Mouse (Mus musculus) cerebellum, adult 8-10 months (tissue): ENCODE results near the gene Rab3d.

Experiments used
- DNase-seq: peaks from one replicate; pipeline ENCODE4 v3.0.0; 2022

The Rab3d gene

GRCm38 (mm10) chr9:21937711-21938175 is 19.8 kb upstream of the Rab3d start:
- no peak for DNase-seq

DNA sequence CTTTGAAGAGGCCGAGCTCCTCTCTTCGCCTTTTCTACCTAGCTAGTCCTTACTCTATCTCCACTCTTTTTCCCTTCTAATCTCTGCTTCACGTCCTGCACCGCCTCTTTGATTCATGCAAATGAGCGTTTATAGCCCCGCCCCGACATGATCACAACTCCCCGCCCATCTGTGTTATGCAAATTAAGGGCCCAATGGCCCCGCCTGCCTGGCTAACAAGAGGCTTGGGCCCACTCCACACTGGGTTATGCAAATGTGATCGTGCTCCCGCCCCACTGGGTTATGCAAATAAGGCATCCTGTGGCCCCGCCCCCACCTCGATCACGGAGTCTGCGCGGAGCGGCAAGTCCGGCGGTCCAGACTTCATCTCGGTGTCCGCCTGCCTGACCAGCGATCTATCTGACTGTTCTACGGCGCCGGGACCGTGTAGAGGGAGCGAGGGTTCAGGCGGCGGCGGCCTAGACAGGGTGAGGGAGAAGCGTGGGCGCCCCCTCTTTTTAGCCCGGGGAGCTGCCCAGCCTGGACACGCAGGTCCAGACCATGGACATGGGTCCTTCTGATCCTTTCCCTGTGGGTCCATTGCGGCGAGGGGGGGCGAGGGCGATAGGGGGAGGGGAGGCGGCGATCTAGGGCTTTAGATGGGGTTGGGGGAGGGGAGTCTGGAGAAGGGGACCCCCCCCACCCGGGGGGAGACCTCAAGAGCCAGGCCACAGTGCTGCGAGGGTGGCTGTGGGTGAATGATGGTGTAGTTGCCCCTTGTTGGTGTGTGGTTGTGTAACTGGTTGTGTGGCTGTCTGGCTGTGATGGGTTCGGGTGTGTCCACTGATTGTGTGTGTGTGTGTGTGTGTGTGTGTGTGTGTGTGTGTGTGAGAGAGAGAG is 18.9 kb upstream of the Rab3d start, which contains the start of gene Plppr2:
Gene Plppr2 (plus strand): TSS at position 342 of the 879 bp plus-strand sequence.
- peak; percentile 99 for DNase-seq

GRCm38 (mm10) chr9:21935466-21936131 is 17.6 kb upstream of the Rab3d start:
- no peak for DNase-seq

GRCm38 (mm10) chr9:21934021-21934420 is 16.0 kb upstream of the Rab3d start:
- no peak for DNase-seq

- DNase-seq = no peak
Measured at GRCm38 (mm10) chr9:21932445-21933137, 14.6 kb upstream of the Rab3d start.

- no peak for DNase-seq
Measured at GRCm38 (mm10) chr9:21932006-21932405, 14.0 kb upstream of the Rab3d start.

- DNase-seq = no peak
Measured at GRCm38 (mm10) chr9:21929208-21929607, 11.2 kb upstream of the Rab3d start.

DNA sequence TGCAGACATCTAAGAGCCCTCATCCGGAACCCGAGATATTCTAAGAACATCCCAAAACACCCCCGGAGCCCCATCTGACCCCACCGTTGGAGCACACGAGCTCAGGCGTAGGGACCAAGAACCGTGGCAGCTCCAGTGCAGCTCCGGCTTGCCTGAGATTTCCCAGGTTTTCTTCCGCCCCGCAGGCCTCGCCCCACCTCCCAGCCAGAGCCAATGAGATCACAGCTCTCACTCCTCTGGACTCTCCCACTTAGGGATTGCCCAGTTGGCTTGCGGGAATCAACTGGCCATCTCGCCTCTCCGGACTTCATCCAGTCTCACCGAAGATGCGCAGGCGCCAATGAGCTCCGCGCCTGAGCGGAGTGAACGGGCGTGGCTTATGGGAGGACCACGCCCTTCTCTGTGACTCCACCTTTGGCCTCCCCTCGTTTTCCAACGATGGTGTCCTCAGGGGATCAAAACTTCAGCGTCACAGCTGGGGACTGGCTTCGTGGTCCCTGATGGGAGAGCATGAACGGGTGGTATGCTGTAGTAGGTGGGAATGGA is 9.3 kb upstream of the Rab3d start, which contains the start of the genes Ccdc159 and Tmem205:
Gene Ccdc159 (plus strand): TSS at position 264 of the 546 bp plus-strand sequence.
Gene Tmem205 (minus strand): TSS at position 349 of the 546 bp plus-strand sequence.
- DNase-seq = peak; percentile 90

- DNase-seq = no peak
Measured at GRCm38 (mm10) chr9:21926784-21927183, 8.8 kb upstream of the Rab3d start.

- no peak for DNase-seq
Measured at GRCm38 (mm10) chr9:21926155-21926554, 8.2 kb upstream of the Rab3d start.

DNA sequence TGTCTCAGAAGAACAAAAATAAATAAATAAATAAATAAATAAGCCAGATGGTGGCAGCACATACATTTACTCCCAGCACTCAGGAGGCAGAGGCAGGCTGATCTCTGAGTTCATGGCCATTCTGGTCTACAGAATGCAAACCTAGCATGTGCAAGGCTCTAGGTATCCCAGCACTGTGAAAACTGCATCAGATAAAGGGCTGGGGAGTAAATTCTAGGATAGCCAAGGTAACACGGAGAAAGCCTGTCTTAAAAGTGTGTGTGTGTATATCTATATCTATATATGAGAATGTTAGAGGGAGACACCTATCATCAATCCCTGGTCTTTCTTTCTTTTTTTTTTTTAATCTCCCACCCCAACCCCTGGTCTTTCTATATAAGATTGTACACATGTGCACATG is 7.5 kb upstream of the Rab3d start:
- DNase-seq = no peak

GRCm38 (mm10) chr9:21925034-21925433 is 7.0 kb upstream of the Rab3d start:
- no peak for DNase-seq

DNA sequence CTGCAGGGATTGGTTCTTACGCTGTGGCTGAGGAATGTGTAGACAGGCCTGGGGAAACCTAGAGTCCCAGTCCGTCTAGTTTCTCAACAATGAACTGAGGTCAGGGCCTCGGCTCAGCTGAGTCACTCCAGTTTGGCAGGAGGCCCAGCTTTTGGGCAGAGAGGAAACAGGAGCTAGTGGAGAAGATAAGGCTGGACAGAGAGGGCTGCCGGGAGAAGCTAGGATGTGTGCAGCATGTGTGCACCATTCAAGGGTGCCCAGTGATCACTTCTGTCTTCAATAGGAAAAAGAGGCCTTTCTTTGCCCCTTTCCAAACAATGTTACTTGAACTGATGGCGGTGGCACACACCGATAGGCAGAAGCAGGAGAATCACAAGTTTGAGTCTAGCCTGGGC is 6.1 kb upstream of the Rab3d start:
- peak; percentile 55 for DNase-seq

- DNase-seq = no peak
Measured at GRCm38 (mm10) chr9:21923490-21924098, 5.6 kb upstream of the Rab3d start.

DNA sequence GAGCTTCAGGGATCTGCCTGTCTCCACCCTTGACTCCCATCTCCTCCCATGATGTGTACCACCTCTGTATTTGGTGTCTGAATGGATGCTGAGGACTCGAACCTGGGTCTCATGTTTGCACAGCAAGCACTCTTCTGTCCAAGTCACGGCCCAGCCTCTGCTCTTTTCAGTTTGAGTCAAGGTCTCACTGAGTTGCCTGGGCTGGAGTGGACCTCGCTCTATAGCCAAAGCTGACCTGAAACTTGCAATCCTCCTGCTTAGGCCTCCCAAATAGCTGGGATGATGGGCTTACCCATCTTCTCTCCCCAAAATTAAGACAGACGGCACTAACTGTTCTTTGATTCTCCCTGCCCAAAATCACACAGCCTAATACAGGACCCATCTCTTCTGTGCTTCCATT is 5.0 kb upstream of the Rab3d start:
- no peak for DNase-seq

DNA sequence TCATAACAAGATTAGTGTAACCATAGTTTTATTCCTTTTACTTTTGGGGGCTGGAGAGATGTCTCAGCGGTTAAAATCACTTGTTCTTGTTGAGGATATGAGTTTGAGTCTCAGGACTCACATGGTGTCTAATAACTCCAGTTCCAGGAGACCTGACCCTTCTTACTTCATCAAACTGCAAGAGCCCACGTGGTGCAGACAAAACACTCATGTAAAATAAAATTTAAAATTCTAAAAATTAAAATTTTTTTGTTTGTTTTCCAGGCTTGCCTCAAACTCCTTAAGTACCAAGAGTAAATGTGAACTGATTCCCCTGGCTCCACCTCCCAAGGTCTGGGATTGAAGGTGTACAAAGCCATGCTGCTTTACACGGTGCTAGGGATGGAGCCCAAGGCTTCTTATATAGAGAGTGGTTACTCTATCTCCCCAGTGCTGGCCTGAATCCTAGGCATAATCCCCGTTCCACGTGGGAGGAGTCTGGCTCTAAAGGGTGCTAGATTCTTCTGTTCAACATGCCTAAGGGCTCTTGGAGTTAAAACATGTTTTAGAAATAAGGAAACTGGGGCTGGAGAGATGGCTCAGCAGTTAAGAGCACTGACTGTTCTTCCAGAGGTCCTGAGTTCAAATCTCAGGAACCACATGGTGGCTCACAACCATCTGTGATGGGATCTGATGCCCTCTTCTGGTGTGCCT is 846 bp upstream of the Rab3d start:
- DNase-seq = no peak

DNA sequence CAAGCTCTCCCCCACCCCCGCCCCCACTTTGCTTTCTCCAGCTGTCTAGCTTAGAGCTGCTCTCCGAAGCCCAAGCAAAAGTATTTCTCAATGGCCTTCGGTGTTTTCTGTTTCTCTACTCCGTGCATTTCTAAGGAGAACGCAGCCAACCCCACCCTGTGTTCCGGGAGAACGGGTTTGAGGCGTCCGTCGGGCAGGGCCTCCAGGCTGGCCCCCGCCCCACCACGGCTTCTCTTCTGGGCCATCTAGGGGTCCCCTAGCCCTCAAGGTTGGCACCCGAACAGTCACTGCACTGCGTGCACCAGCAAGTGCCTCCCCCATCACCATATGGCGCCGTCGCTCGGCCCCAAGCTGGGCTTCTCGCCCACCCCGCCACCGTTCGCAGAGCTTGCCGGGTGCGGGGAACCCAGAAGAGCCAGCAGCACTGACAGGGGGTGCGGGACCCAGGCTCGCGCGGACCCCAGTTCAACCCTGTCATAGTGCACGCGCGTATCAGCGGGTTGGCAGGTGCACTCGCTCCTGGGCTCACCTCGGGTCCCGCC is 428 bp downstream of the Rab3d start:
- DNase-seq = no peak

DNA sequence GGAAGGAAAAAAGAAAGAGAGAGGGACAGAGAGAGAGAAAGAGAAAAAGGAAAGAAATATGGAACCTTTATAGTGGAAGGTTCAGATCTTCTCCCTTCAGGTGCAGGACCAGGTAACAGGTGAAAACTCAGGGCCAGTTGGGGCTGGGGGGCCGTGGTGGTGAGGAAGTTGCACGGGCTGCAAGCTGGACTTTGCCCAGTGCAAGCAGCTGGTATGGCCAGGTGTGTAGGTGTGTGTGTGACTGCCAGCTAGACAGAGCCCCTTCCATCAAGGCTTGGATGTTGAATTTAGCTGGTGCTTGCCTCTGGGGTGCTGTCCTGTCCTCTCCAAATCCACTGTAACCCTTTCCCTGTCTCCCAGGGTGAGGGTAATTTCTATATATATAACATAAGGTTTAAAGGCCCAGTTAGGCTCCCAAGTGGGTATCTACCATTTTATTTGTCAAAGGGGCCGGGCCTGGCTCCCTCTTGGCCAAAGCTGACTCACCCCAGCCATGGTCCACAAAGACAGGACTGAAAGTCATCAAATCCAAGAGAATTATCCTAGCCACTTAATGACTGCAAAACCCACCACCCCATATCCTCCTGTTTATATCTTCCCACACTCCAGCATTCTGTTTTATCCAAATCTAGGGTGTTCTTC is 1.0 kb downstream of the Rab3d start:
- DNase-seq = no peak

DNA sequence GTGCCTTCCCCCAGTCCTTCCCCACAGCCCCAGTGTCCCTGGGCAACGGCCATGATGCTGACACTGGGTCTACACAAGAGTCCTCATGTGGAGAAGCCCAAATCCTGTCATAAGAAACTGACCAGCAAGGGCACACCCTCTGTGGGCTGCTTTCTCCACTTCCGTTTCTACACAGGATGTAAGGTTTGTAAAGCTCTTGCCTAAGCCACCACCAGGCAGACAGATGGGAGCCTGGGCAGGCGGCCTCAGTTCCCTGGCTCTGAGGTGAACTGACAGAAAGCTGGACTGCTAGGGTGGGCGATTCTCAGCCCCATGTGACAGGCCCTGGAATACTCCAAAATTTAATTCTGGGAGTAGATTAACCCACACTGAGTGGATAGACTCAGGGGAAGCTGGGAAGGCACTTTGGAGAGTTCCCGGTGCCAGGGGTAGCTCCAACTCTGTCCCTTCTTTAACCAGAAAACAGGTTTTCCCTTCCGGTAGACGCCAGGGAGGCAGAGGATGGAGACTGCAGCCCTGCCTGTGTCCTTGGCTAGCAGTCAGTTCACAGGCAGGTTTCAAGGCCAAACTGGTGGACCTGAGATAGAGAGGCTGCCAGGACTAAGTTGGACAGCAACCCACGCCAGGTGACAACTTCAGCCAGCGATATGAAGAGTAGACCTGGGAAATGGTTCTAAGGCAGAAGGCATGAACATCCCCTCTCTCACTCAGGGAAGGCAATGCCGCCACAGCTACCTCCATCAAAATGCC is 8.3 kb downstream of the Rab3d start:
- DNase-seq = no peak

- DNase-seq = no peak
Measured at GRCm38 (mm10) chr9:21908216-21908615, 9.8 kb downstream of the Rab3d start.
